Mouse (Mus musculus): ENCODE results near the gene Fbxo8. TPM values are rescaled to one million over a fixed set of nuclear protein-coding genes. Genes with fewer than 3 reads are reported as not detected.
A peak's percentile ranks its signal among the peaks of the same experiment; 100 is the strongest.

Fbxo8 gene
- polyA plus RNA-seq, 1 experiment from 2014 or later: 44.6 TPM

DNA sequence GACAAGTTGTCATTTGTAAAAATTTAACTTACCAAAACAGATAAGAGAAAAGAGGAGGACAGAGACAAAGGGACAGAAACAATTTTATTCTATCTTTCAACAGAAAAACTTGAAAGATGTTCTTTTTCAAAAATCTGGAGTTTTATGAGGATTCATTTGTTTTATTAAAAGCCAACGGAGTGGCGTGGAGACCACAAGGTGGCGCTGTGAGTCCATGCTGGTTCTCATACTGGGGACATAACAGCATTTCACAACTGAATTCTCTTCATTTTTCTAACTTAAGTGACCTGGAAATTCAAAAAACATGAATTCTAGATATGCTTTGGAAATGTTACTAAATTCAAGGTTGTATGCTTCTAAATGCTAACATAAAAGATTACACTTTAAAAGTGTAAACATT lies 20.5 kb upstream of the Fbxo8 start:
- Histone ChIP-seq H3K4me2 (replicated peaks; ENCODE audit: low read depth, low read length) (no peak overlapping the region), H3K4me3 (ENCODE audit: low read depth, low read length) (no peak overlapping the region), H3K9me3 (ENCODE audit: control insufficient read depth, low read depth, low read length) (no peaks in the 10 kb centered on the region), H3K4me1 (ENCODE audit: control insufficient read depth, insufficient read depth, low read length) (no peaks in the 10 kb centered on the region), H3K9ac (replicated peaks; ENCODE audit: low read depth, low read length) (no peak overlapping the region), H3K27ac (ENCODE audit: low read length) (no peak overlapping the region), H3K36me3 (ENCODE audit: control insufficient read depth, insufficient read depth, low read length) (peaks cover 2% of the 10 kb centered on the region; the same call in 1 of the 2 replicates), H3K27me3 (ENCODE audit: control insufficient read depth, insufficient read depth, low read length) (no peaks in the 10 kb centered on the region)
- ATAC-seq (ENCODE audit: insufficient number of reproducible peaks, insufficient read depth, low FRiP score, low read depth): no peak
- WGBS: 2% methylated on average over 3 of the region's 3 CpGs

- Histone ChIP-seq H3K27ac (ENCODE audit: low read length) (no peak overlapping the region), H3K27me3 (ENCODE audit: control insufficient read depth, insufficient read depth, low read length) (no peaks in the 10 kb centered on the region), H3K9me3 (ENCODE audit: control insufficient read depth, low read depth, low read length) (no peaks in the 10 kb centered on the region), H3K4me2 (replicated peaks; ENCODE audit: low read depth, low read length) (no peak overlapping the region), H3K4me1 (ENCODE audit: control insufficient read depth, insufficient read depth, low read length) (no peaks in the 10 kb centered on the region), H3K36me3 (ENCODE audit: control insufficient read depth, insufficient read depth, low read length) (peaks cover 35% of the 10 kb centered on the region), H3K4me3 (ENCODE audit: low read depth, low read length) (no peak overlapping the region), H3K9ac (replicated peaks; ENCODE audit: low read depth, low read length) (no peak overlapping the region)
- WGBS: 76% methylated on average over 7 of the region's 7 CpGs
- no peak for ATAC-seq (ENCODE audit: insufficient number of reproducible peaks, insufficient read depth, low FRiP score, low read depth)
These were observed 10.2 kb upstream of the Fbxo8 start for GRCm38 (mm10) chr8:56540706-56541105.

DNA sequence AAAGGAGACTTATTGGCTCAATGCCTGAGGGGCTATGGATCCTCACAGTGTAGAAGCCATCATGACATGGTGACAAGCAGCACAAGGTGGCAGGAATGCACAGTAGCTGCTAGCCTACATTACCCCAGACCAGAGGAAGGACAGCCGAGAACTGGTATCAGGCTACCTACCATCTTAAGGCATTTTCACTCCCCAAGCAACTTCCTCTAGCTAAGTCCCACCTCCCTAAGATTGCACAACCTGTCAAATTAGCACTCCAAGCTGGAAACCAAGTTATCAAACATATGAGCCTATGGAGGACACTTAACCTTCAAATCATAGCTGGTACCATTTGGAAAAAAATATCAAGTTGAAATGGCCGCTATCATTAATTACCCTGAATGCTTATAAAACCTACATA lies 3.0 kb upstream of the Fbxo8 start:
- Histone ChIP-seq H3K4me1 (ENCODE audit: control insufficient read depth, insufficient read depth, low read length) (peaks cover 6% of the 10 kb centered on the region), H3K27ac (ENCODE audit: low read length) (no peak overlapping the region), H3K36me3 (ENCODE audit: control insufficient read depth, insufficient read depth, low read length) (peaks cover 6% of the 10 kb centered on the region; the same call in 1 of the 2 replicates), H3K27me3 (ENCODE audit: control insufficient read depth, insufficient read depth, low read length) (no peaks in the 10 kb centered on the region), H3K9me3 (ENCODE audit: control insufficient read depth, low read depth, low read length) (no peaks in the 10 kb centered on the region), H3K4me2 (replicated peaks; ENCODE audit: low read depth, low read length) (no peak overlapping the region), H3K4me3 (ENCODE audit: low read depth, low read length) (no peak overlapping the region), H3K9ac (replicated peaks; ENCODE audit: low read depth, low read length) (no peak overlapping the region)
- no peak for ATAC-seq (ENCODE audit: insufficient number of reproducible peaks, insufficient read depth, low FRiP score, low read depth)
- WGBS: 91% methylated on average over 2 of the region's 2 CpGs

DNA sequence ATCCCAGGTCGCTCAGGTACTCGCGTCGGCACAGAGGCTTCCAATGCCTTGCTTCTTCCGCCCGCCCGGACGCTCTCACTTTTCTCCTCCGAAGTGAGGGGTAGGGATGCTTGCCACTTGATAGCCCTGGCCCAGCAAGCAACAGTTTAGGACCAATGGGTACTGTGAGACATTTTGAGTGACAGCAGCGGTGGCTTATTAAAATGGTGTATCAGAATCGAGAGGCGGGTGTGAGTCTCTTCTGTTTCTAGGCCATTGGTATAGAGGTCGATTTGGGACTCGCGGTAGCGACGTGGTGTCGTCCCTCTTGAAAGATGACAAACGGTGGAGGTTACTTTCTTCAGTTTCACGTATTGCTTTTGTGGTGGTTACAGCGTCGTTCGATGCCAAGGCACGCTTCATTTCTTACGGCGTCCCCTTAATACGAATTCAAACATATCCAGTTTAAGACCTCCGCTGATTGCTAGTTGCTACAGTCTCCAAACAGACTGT lies 517 bp downstream of the Fbxo8 start:
- H3K9me3 ChIP-seq (ENCODE audit: control insufficient read depth, low read depth, low read length): no peaks in the 10 kb centered on the region
- H3K4me1 ChIP-seq (ENCODE audit: control insufficient read depth, insufficient read depth, low read length): peaks cover 6% of the 10 kb centered on the region
- H3K36me3 ChIP-seq (ENCODE audit: control insufficient read depth, insufficient read depth, low read length): no peaks in the 10 kb centered on the region
- H3K4me3 ChIP-seq (ENCODE audit: low read depth, low read length): peak overlapping the region; percentile 86
- peak overlapping the region; percentile 72; the same call in 1 of the 2 replicates for H3K9ac ChIP-seq (replicated peaks; ENCODE audit: low read depth, low read length)
- WGBS: under 1% methylated on average over 28 of the region's 28 CpGs
- no peaks in the 10 kb centered on the region for H3K27me3 ChIP-seq (ENCODE audit: control insufficient read depth, insufficient read depth, low read length)
- H3K4me2 ChIP-seq (replicated peaks; ENCODE audit: low read depth, low read length): peak overlapping the region; percentile 56
- peak overlapping the region; percentile 83 for H3K27ac ChIP-seq (ENCODE audit: low read length)
- peak; percentile 95 for ATAC-seq (ENCODE audit: insufficient number of reproducible peaks, insufficient read depth, low FRiP score, low read depth)

DNA sequence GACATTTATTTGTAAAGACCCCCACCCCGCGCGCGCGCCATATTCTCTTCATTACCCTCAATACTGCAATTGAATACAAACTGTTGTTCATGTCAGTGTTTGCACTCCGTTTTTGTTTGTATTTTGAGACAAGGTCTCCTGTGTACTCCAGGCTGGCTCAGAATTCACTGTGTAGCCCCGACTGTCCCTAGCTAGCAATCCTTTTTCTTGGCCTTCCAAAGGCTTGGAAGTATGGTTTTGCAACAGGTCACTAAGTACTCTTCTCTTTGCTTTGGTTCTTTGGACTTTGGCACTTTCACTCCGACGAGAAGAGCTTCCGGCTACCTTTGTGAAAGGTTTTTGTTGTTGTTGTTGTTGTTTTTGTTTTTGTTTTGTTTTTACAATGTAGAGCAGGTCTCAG lies 1.2 kb downstream of the Fbxo8 start:
- 27% methylated on average over 10 of the region's 10 CpGs for WGBS
- Histone ChIP-seq H3K4me2 (replicated peaks; ENCODE audit: low read depth, low read length) (peak overlapping the region; percentile 56), H3K27me3 (ENCODE audit: control insufficient read depth, insufficient read depth, low read length) (no peaks in the 10 kb centered on the region), H3K4me3 (ENCODE audit: low read depth, low read length) (peak overlapping the region; percentile 86), H3K9ac (replicated peaks; ENCODE audit: low read depth, low read length) (peak overlapping the region; percentile 72; the same call in 1 of the 2 replicates), H3K27ac (ENCODE audit: low read length) (no peak overlapping the region), H3K9me3 (ENCODE audit: control insufficient read depth, low read depth, low read length) (no peaks in the 10 kb centered on the region), H3K36me3 (ENCODE audit: control insufficient read depth, insufficient read depth, low read length) (no peaks in the 10 kb centered on the region), H3K4me1 (ENCODE audit: control insufficient read depth, insufficient read depth, low read length) (peaks cover 6% of the 10 kb centered on the region)
- no peak for ATAC-seq (ENCODE audit: insufficient number of reproducible peaks, insufficient read depth, low FRiP score, low read depth)

DNA sequence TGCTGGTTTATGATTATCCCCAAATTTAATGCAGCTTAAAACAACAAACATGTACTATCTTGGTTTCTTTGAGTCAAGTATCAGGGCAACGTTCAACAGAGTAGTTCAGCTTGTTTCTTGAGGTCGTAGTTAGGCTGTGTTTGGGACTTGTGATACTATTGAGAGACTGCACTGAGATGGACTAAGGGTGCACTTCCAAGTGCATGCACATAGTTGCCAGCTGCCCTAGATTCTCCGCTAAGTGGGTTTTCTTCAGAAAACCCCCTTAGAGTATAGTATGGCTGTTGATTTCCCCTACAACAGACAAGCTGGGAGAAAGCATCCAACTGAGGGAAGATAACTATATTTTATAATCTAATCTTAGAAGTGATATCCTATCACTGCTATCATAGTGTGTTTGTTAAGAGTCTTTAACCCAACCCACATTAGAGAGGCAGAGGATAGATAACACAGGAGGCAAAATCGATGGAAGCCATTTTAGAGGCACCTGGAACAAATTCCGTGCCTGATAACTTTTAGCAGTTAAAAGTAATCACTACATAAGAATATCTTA lies 1.7 kb downstream of the Fbxo8 start:
- Histone ChIP-seq H3K4me3 (ENCODE audit: low read depth, low read length) (no peak overlapping the region), H3K4me2 (replicated peaks; ENCODE audit: low read depth, low read length) (peak overlapping the region; percentile 56), H3K36me3 (ENCODE audit: control insufficient read depth, insufficient read depth, low read length) (no peaks in the 10 kb centered on the region), H3K27ac (ENCODE audit: low read length) (no peak overlapping the region), H3K4me1 (ENCODE audit: control insufficient read depth, insufficient read depth, low read length) (peaks cover 6% of the 10 kb centered on the region), H3K9me3 (ENCODE audit: control insufficient read depth, low read depth, low read length) (no peaks in the 10 kb centered on the region), H3K9ac (replicated peaks; ENCODE audit: low read depth, low read length) (no peak overlapping the region), H3K27me3 (ENCODE audit: control insufficient read depth, insufficient read depth, low read length) (no peaks in the 10 kb centered on the region)
- WGBS: 61% methylated on average over 5 of the region's 5 CpGs
- no peak for ATAC-seq (ENCODE audit: insufficient number of reproducible peaks, insufficient read depth, low FRiP score, low read depth)

- Histone ChIP-seq H3K27me3 (ENCODE audit: control insufficient read depth, insufficient read depth, low read length) (no peaks in the 10 kb centered on the region), H3K4me1 (ENCODE audit: control insufficient read depth, insufficient read depth, low read length) (no peaks in the 10 kb centered on the region), H3K27ac (ENCODE audit: low read length) (no peak overlapping the region), H3K4me2 (replicated peaks; ENCODE audit: low read depth, low read length) (no peak overlapping the region), H3K9me3 (ENCODE audit: control insufficient read depth, low read depth, low read length) (no peaks in the 10 kb centered on the region), H3K36me3 (ENCODE audit: control insufficient read depth, insufficient read depth, low read length) (no peaks in the 10 kb centered on the region), H3K4me3 (ENCODE audit: low read depth, low read length) (no peak overlapping the region), H3K9ac (replicated peaks; ENCODE audit: low read depth, low read length) (no peak overlapping the region)
- WGBS: 58% methylated on average over 4 of the region's 4 CpGs
- no peak for ATAC-seq (ENCODE audit: insufficient number of reproducible peaks, insufficient read depth, low FRiP score, low read depth)
These were observed 13.6 kb downstream of the Fbxo8 start for GRCm38 (mm10) chr8:56564399-56565047.

GRCm38 (mm10) chr8:56566856-56567255 lies 16.0 kb downstream of the Fbxo8 start:
- no peak overlapping the region for H3K9ac ChIP-seq (replicated peaks; ENCODE audit: low read depth, low read length)
- no peaks in the 10 kb centered on the region for H3K9me3 ChIP-seq (ENCODE audit: control insufficient read depth, low read depth, low read length)
- no peak overlapping the region for H3K27ac ChIP-seq (ENCODE audit: low read length)
- H3K36me3 ChIP-seq (ENCODE audit: control insufficient read depth, insufficient read depth, low read length): no peaks in the 10 kb centered on the region
- H3K27me3 ChIP-seq (ENCODE audit: control insufficient read depth, insufficient read depth, low read length): no peaks in the 10 kb centered on the region
- H3K4me1 ChIP-seq (ENCODE audit: control insufficient read depth, insufficient read depth, low read length): no peaks in the 10 kb centered on the region
- no peak for ATAC-seq (ENCODE audit: insufficient number of reproducible peaks, insufficient read depth, low FRiP score, low read depth)
- no peak overlapping the region for H3K4me2 ChIP-seq (replicated peaks; ENCODE audit: low read depth, low read length)
- 96% methylated on average over 9 of the region's 9 CpGs for WGBS
- H3K4me3 ChIP-seq (ENCODE audit: low read depth, low read length): no peak overlapping the region

Data from stomach, embryonic 14.5 days (tissue).